Mouse (Mus musculus) stomach, embryonic 15.5 days (tissue): Measurements from ENCODE around the gene Zdhhc14. TPM values are rescaled to one million over a fixed set of nuclear protein-coding genes. Genes with fewer than 3 reads are reported as not detected.

Experiments
- ATAC-seq: fragments of 200-750 bp; cut with Nextera tagmentation; 2 replicates; pipeline ENCODE4 v1.8.0; 2017; ENCODE audit warnings: low read depth, moderate number of reproducible peaks, moderate TSS enrichment; ENCODE audit not compliant: insufficient read depth, low FRiP score
- H3K27ac ChIP-seq: fragments of 300-500 bp; sonication (generic); 2 replicates; pipeline ENCODE4 v1.5.1; 2015; ENCODE audit warnings: mild to moderate bottlenecking, inconsistent platforms
- H3K27me3 ChIP-seq: fragments of 300-500 bp; sonication (generic); replicated peaks from 2 replicates; pipeline ENCODE4 v1.6.1; 2015; ENCODE audit warnings: inconsistent platforms
- H3K36me3 ChIP-seq: fragments of 300-500 bp; sonication (generic); 2 replicates; pipeline ENCODE4 v1.6.1; 2015; ENCODE audit warnings: inconsistent platforms
- H3K4me1 ChIP-seq: fragments of 300-500 bp; sonication (generic); 2 replicates; pipeline ENCODE4 v1.6.1; 2015; ENCODE audit warnings: inconsistent platforms
- H3K4me2 ChIP-seq: fragments of 300-500 bp; sonication (generic); 2 replicates; pipeline ENCODE4 v1.6.1; 2015; ENCODE audit warnings: mild to moderate bottlenecking, inconsistent platforms
- H3K4me3 ChIP-seq: fragments of 300-500 bp; sonication (generic); replicated peaks from 2 replicates; pipeline ENCODE4 v1.5.1; 2015; ENCODE audit warnings: inconsistent platforms
- H3K9ac ChIP-seq: fragments of 300-500 bp; sonication (generic); 2 replicates; pipeline ENCODE4 v1.6.1; 2015; ENCODE audit warnings: inconsistent platforms
- H3K9me3 ChIP-seq: fragments of 300-500 bp; sonication (generic); 2 replicates; pipeline ENCODE4 v1.6.1; 2016; ENCODE audit warnings: inconsistent platforms
- WGBS: fragments of 180-500 bp; shearing (Covaris S2); methylation state at CpG from one replicate; pipeline ENCODE4 v1.1.7; 2015; 5-methylcytosine and 5-hydroxymethylcytosine counted together
- polyA plus RNA-seq: library from polyadenylated mRNA; unstranded; fragments of >200 nt; fragmentation: Nextera tagmentation; extraction: Ambion mirVana; gene quantifications from 2 replicates; pipeline ENCODE4 v1.2.1, GENCODE M21; 2015

Zdhhc14 gene
- polyA plus RNA-seq, 1 experiment from 2014 or later: 4.2 TPM

- Histone ChIP-seq H3K4me1 (no peaks in the 10 kb centered on the region), H3K4me3 (no peak overlapping the region), H3K36me3 (no peaks in the 10 kb centered on the region), H3K9ac (no peak overlapping the region), H3K9me3 (no peaks in the 10 kb centered on the region), H3K27me3 (no peaks in the 10 kb centered on the region), H3K27ac (no peak overlapping the region), H3K4me2 (no peak overlapping the region)
- ATAC-seq: no peak
- WGBS: 80% methylated on average over 8 of the region's 8 CpGs
Observed at GRCm38 (mm10) chr17:5690746-5691535, 198.6 kb downstream of the Zdhhc14 start.

GRCm38 (mm10) chr17:5692661-5693060, 200.3 kb downstream of the Zdhhc14 start:
- no peak for ATAC-seq
- H3K4me1 ChIP-seq: no peaks in the 10 kb centered on the region
- H3K4me3 ChIP-seq: no peak overlapping the region
- H3K9me3 ChIP-seq: no peaks in the 10 kb centered on the region
- no peak overlapping the region for H3K9ac ChIP-seq
- WGBS: 49% methylated on average over 3 of the region's 3 CpGs
- no peak overlapping the region for H3K4me2 ChIP-seq
- no peaks in the 10 kb centered on the region for H3K27me3 ChIP-seq
- no peak overlapping the region for H3K27ac ChIP-seq
- no peaks in the 10 kb centered on the region for H3K36me3 ChIP-seq

GRCm38 (mm10) chr17:5693256-5693655, 200.9 kb downstream of the Zdhhc14 start:
- Histone ChIP-seq H3K4me3 (no peak overlapping the region), H3K4me1 (0 out of 2 replicates have a peak, but pooled peaks cover 3% of the 10 kb centered on the region), H3K9ac (no peak overlapping the region), H3K9me3 (no peaks in the 10 kb centered on the region), H3K27ac (0 out of 2 replicates have a peak overlapping the region, but pooled peaks have one; percentile 23), H3K36me3 (no peaks in the 10 kb centered on the region), H3K27me3 (no peaks in the 10 kb centered on the region), H3K4me2 (no peak overlapping the region)
- ATAC-seq: no peak
- 55% methylated on average over 7 of the region's 7 CpGs for WGBS

- Histone ChIP-seq H3K27me3 (no peaks in the 10 kb centered on the region), H3K27ac (peak overlapping the region; percentile 44; the same call in 1 of the 2 replicates), H3K9me3 (no peaks in the 10 kb centered on the region), H3K4me2 (no peak overlapping the region), H3K4me1 (0 out of 2 replicates have a peak, but pooled peaks cover 5% of the 10 kb centered on the region), H3K36me3 (no peaks in the 10 kb centered on the region), H3K9ac (no peak overlapping the region), H3K4me3 (no peak overlapping the region)
- WGBS: 44% methylated on average over 7 of the region's 7 CpGs
- peak; percentile 61; the same call in 1 of the 2 replicates for ATAC-seq
Observed at GRCm38 (mm10) chr17:5698447-5699096, 206.2 kb downstream of the Zdhhc14 start.

- ATAC-seq: peak; percentile 53
- H3K4me2 ChIP-seq: no peak overlapping the region
- H3K4me3 ChIP-seq: no peak overlapping the region
- WGBS: 45% methylated on average over 7 of the region's 7 CpGs
- no peaks in the 10 kb centered on the region for H3K36me3 ChIP-seq
- no peak overlapping the region for H3K27ac ChIP-seq
- no peak overlapping the region for H3K9ac ChIP-seq
- H3K27me3 ChIP-seq: no peaks in the 10 kb centered on the region
- 0 out of 2 replicates have a peak, but pooled peaks cover 9% of the 10 kb centered on the region for H3K4me1 ChIP-seq
- H3K9me3 ChIP-seq: no peaks in the 10 kb centered on the region
Observed at GRCm38 (mm10) chr17:5710320-5711104, 218.2 kb downstream of the Zdhhc14 start.

GRCm38 (mm10) chr17:5711861-5712260, 219.5 kb downstream of the Zdhhc14 start:
- Histone ChIP-seq H3K4me2 (no peak overlapping the region), H3K9ac (no peak overlapping the region), H3K27me3 (no peaks in the 10 kb centered on the region), H3K9me3 (no peaks in the 10 kb centered on the region), H3K27ac (no peak overlapping the region), H3K36me3 (no peaks in the 10 kb centered on the region), H3K4me1 (0 out of 2 replicates have a peak, but pooled peaks cover 9% of the 10 kb centered on the region), H3K4me3 (no peak overlapping the region)
- ATAC-seq: no peak
- 68% methylated on average over 5 of the region's 5 CpGs for WGBS

GRCm38 (mm10) chr17:5713141-5713540, 220.8 kb downstream of the Zdhhc14 start:
- no peaks in the 10 kb centered on the region for H3K27me3 ChIP-seq
- no peak for ATAC-seq
- H3K4me1 ChIP-seq: 0 out of 2 replicates have a peak, but pooled peaks cover 9% of the 10 kb centered on the region
- 46% methylated on average over 3 of the region's 3 CpGs for WGBS
- H3K9ac ChIP-seq: no peak overlapping the region
- no peaks in the 10 kb centered on the region for H3K36me3 ChIP-seq
- no peak overlapping the region for H3K4me2 ChIP-seq
- no peak overlapping the region for H3K27ac ChIP-seq
- no peaks in the 10 kb centered on the region for H3K9me3 ChIP-seq
- H3K4me3 ChIP-seq: no peak overlapping the region

- Histone ChIP-seq H3K4me1 (0 out of 2 replicates have a peak, but pooled peaks cover 5% of the 10 kb centered on the region), H3K27ac (no peak overlapping the region), H3K9ac (no peak overlapping the region), H3K4me2 (no peak overlapping the region), H3K36me3 (no peaks in the 10 kb centered on the region), H3K27me3 (no peaks in the 10 kb centered on the region), H3K9me3 (no peaks in the 10 kb centered on the region), H3K4me3 (no peak overlapping the region)
- WGBS: 88% methylated on average over 4 of the region's 4 CpGs
- ATAC-seq: no peak
Observed at GRCm38 (mm10) chr17:5716912-5717311, 224.6 kb downstream of the Zdhhc14 start.

- H3K27ac ChIP-seq: no peak overlapping the region
- no peaks in the 10 kb centered on the region for H3K9me3 ChIP-seq
- H3K9ac ChIP-seq: no peak overlapping the region
- H3K4me1 ChIP-seq: 0 out of 2 replicates have a peak, but pooled peaks cover 7% of the 10 kb centered on the region
- no peak for ATAC-seq
- H3K4me3 ChIP-seq: no peak overlapping the region
- WGBS: 81% methylated on average over 7 of the region's 7 CpGs
- no peak overlapping the region for H3K4me2 ChIP-seq
- H3K27me3 ChIP-seq: no peaks in the 10 kb centered on the region
- no peaks in the 10 kb centered on the region for H3K36me3 ChIP-seq
Observed at GRCm38 (mm10) chr17:5718768-5719387, 226.5 kb downstream of the Zdhhc14 start.

- H3K27ac ChIP-seq: peak overlapping the region; percentile 82
- no peak overlapping the region for H3K9ac ChIP-seq
- H3K36me3 ChIP-seq: no peaks in the 10 kb centered on the region
- no peaks in the 10 kb centered on the region for H3K27me3 ChIP-seq
- no peak overlapping the region for H3K4me2 ChIP-seq
- no peak overlapping the region for H3K4me3 ChIP-seq
- H3K4me1 ChIP-seq: 0 out of 2 replicates have a peak, but pooled peaks cover 5% of the 10 kb centered on the region
- 83% methylated on average over 2 of the region's 2 CpGs for WGBS
- no peaks in the 10 kb centered on the region for H3K9me3 ChIP-seq
- no peak for ATAC-seq
Observed at GRCm38 (mm10) chr17:5722802-5723201, 230.4 kb downstream of the Zdhhc14 start.

GRCm38 (mm10) chr17:5723601-5724189, 231.3 kb downstream of the Zdhhc14 start:
- Histone ChIP-seq H3K27me3 (no peaks in the 10 kb centered on the region), H3K4me3 (no peak overlapping the region), H3K4me1 (0 out of 2 replicates have a peak, but pooled peaks cover 5% of the 10 kb centered on the region), H3K9me3 (no peaks in the 10 kb centered on the region), H3K9ac (no peak overlapping the region), H3K4me2 (no peak overlapping the region), H3K36me3 (no peaks in the 10 kb centered on the region), H3K27ac (peak overlapping the region; percentile 82)
- ATAC-seq: peak; percentile 39; the same call in 1 of the 2 replicates
- 50% methylated on average over 10 of the region's 10 CpGs for WGBS
